Mouse (Mus musculus) thymus, adult 18-20 months (tissue): Measurements from ENCODE around the gene 4930430A15Rik.

Source experiments
- DNase-seq, 2 experiments: peaks; one replicate each; pipeline ENCODE4 v3.0.0; 2022; ENCODE audit warnings: mixed read lengths in 2 of 2

Gene 4930430A15Rik

GRCm38 (mm10) chr2:111229502-111229901, at the start of gene 4930430A15Rik:
Gene 4930430A15Rik (minus strand): TSS chr2:111229602.
- no peak for DNase-seq

- DNase-seq = no peak
These were observed 44.6 kb upstream of the 4930430A15Rik start, which contains the start of gene Olfr1277 for GRCm38 (mm10) chr2:111274006-111274405. Gene Olfr1277 (minus strand): TSS chr2:111274106.

- DNase-seq = no peak
These were observed 24.8 kb upstream of the 4930430A15Rik start, which contains the start of gene Olfr1276 for GRCm38 (mm10) chr2:111254216-111254615. Gene Olfr1276 (plus strand): TSS chr2:111254516.

GRCm38 (mm10) chr2:111235186-111235585, 5.8 kb upstream of the 4930430A15Rik start, which contains the start of gene Olfr1275:
Gene Olfr1275 (minus strand): TSS chr2:111235286.
- DNase-seq = no peak

- no peak for DNase-seq
These were observed 47.3 kb downstream of the 4930430A15Rik start for GRCm38 (mm10) chr2:111182068-111182467.

- no peak for DNase-seq
These were observed 76.6 kb downstream of the 4930430A15Rik start, which contains the start of gene Gm15130 for GRCm38 (mm10) chr2:111152836-111153235. Gene Gm15130 (minus strand): TSS chr2:111152936.

GRCm38 (mm10) chr2:111135739-111136138, 93.7 kb downstream of the 4930430A15Rik start:
- no peak for DNase-seq
